Mouse (Mus musculus) thymus, postnatal 10 days (tissue): ENCODE results near the gene H2afx.
"Not testable (repeated sequence)": the region's sequence is repeated elsewhere in the genome, so short reads cannot be mapped to it uniquely, and the experiment has no call there.

Source experiments
- DNase-seq, 2 experiments: peaks; one replicate each; pipeline ENCODE4 v3.0.0; 2021; ENCODE audit warnings: low spot score in 2 of 2

Gene H2afx

DNA sequence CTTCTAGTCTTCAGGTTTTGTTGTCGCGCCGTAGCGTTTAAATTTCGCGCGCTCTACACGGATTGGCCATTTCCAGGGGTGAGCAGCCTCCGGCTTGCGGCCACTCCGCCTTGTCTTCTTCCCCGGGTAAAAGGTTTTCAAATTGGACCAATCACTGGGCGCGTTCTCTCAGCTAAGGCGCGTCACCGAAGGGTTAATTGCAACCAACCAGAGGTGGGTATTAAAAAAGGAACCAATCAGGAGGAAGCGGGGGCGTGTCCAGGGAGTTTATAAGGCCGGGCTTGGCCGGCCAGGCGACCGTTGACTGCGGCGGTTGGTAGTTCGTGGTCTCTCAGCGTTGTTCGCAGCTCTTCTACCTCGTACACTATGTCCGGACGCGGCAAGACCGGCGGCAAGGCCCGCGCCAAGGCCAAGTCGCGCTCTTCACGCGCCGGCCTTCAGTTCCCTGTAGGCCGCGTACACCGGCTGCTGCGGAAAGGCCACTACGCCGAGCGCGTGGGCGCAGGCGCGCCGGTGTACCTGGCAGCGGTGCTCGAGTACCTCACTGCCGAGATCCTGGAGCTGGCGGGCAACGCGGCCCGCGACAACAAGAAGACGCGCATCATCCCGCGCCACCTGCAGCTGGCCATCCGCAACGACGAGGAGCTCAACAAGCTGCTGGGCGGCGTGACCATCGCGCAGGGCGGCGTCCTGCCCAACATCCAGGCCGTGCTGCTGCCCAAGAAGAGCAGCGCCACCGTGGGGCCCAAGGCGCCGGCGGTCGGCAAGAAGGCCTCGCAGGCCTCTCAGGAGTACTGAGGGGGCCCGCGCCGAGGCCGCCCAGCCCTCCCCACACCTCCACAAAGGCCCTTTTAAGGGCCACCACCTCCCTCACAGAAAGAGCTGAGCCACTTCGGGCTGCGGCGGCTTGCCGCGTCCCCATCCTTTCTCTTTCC, at the start of gene H2afx:
TSS of gene H2afx (plus strand) at position 299 of the 935 bp plus-strand sequence.
- peak; percentile 96 to 99 for DNase-seq

- no peak for DNase-seq
Observed at GRCm38 (mm10) chr9:44286256-44286850, 48.1 kb upstream of the H2afx start.

GRCm38 (mm10) chr9:44287003-44287400, 47.5 kb upstream of the H2afx start:
- no peak for DNase-seq

DNA sequence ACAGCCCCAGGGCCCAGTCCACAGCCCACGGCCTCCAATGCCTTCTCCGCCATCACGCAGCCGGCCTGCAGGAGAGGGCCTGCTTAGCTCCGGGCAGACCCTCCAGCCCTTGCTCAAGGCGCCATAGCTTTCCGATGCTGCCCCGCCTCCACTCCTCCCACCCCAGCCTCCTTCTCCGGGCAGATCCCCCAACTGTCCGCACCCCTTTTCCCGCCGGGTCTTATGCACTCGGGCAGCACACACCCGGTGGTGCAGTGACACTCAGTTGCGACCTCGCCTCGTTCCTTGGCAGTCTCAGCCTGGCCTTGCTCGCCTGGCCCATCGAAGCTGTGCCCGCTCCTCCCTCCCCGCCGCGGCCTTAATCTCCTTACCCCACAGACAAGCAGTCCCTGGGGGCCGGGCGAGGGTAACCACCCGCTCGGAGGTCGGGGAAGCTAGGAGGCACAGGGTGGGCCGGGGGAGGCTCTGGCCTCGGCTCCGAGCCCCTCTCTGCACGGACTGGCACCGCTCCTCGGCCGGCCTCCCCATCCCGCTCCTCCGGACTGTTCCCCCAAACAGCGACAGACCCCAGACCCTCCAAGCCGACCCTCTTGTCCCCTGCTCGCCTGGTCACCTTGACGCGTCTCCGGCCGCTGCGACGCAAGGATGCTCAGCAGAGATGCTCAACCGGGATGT, 47.0 kb upstream of the H2afx start:
- no peak for DNase-seq

DNA sequence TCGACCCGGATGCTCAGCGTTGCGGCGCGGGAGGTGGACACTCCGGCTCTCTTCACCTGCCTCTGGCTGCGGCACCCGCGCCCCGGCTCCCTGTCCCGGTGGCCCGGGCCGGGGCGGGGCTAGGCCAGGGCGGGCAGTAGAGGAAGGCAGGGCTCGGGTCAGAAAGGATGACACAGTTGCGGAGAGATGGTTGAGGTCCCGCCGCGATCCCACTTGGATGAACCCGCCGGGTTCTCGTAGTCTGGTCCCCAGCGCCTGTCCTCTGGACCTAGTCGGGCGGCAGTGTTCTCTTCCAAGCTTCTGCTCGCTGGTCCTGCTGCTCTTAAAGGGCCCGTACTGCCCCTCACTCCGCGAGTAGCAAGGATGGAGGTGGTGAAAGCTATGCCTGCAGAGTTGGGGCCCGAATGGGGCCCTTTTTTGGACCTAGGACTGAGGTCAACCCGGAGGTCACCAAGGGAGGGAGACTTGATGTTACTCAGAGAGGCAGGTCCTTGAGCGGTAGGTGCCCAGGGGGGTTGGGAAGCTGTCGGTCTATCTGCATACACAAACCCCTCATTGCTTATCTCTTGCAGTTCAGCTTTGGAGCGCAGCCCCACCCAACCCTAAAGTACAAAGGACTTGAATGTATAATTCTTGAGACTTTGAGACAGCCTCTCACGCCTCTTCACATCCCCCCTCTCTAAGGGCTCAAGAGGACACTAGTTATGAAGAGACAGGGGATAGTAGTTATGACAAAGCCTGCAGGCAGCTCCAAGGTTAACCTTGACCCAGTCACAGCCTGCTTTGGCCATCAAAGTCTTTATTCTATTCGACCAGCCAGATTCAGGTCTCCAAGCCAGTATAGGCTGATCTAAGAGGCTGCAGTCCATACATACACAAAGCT, 46.2 kb upstream of the H2afx start, which contains the start of gene Abcg4:
TSS of gene Abcg4 (minus strand) at position 540 of the 883 bp plus-strand sequence.
- DNase-seq = no peak

DNA sequence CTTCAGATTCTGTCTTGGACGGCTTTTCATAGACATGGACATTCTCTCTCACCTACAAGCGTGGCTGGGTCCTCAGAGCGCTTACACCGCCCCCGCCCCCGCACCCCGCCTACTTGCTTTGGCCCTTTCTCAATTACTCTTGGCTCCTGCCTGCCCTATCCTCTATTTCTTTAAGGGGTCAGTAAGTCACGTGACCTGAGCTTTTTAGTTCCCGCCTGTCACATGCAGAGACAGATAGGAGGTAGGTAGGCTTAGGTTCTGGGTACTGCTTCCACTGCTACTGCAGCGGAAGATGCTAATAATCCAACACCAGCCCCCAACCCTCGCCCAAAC, 45.6 kb upstream of the H2afx start:
- no peak for DNase-seq

DNA sequence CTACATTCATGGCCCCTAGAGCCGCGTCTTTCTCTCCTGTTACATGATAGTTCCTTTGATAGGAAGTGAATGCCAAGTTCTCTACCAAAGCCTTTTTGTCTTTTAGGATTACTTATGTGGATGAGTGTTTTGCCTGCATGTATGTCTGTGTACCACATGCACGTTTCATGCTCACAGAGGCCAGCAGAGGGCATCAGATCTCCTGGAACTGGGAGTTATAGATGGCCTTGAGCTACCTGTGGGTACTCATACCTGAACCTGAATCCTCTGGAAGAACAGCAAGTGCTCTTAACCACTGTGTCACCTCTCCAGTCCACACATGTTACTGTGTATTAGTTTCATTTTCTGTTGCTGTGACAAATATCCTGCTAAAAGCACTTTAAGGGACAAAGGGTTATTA, 42.0 kb upstream of the H2afx start:
- peak; percentile 47 to 67 for DNase-seq

DNA sequence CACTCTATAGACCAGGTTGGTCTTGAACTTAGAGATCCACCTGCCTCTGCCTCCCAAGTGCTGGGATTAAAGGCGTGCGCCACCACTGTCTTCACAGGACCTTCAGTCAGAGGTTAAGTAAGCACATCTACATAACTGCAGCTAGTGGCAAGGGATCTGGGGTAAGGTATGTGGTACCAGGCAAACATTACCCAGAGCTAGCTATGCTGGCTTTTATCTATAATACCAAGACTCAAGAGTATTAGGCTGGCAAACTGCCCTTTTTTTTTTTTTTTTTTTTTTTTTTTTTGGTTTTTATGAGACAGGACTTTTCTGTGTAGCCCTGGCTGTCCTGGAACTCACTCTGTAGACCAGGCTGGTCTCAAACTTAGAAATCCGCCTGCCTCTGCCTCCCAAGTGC, 34.5 kb upstream of the H2afx start:
- DNase-seq = not testable (repeated sequence)

DNA sequence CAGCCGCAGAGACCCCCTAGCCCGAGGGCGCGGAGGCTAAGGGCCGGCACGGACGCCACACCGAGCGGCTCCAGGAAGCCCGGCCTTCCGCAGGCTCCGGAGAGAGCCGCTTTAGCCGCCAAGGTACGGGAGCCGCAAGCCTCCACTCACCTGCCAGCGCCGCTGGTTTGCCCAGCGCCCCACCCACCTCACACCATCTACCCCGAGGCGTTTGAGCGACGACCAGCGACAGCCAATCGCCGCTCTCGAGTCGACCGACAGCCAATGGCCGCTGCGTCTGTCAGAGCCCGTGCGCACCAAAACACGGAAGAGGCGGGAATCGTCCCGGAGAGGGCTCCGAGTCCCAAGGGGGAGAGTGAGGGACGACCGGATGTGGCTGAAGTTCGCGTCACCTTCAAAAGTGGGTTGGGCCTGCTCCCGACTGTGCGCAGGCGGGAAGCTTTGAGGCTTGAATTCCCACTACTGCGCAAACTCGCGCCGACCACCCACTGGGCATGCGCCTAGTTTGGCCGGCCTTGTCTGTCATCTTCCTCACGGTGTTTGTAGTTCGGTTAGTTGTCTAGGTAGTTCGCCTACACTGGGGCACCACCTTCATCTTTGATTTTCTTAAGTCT, 28.9 kb upstream of the H2afx start, which contains the start of gene Hinfp:
TSS of gene Hinfp (minus strand) at position 206 of the 614 bp plus-strand sequence.
- peak; percentile 94 to 99 for DNase-seq

GRCm38 (mm10) chr9:44306532-44306931, 28.0 kb upstream of the H2afx start:
- no peak for DNase-seq

GRCm38 (mm10) chr9:44307248-44307647, 27.2 kb upstream of the H2afx start:
- peak; percentile 42 to 43 for DNase-seq

GRCm38 (mm10) chr9:44309756-44310155, 24.7 kb upstream of the H2afx start:
- no peak for DNase-seq

DNA sequence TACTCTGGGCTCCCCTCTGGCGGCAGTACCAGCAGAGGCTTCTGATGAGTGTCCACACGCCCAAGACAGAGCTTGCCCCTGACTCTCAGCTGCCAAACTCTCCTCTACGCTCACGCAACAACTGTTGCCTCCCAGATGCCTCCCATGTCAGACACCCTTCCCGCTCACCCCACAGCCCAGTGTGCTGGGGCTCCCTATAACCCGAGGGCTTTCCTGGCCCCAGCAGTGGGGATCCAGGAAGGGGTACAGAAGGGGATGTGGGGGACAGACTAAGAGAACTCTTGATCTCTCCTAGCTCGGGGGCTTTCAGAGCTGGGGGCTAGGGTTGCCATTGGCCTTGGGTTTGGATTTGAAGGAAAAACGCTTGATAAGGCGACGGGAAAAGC, 23.8 kb upstream of the H2afx start:
- DNase-seq = no peak

GRCm38 (mm10) chr9:44311136-44312134, 23.1 kb upstream of the H2afx start:
- DNase-seq = no peak

- no peak for DNase-seq
Observed at GRCm38 (mm10) chr9:44313476-44314256, 20.8 kb upstream of the H2afx start.

DNA sequence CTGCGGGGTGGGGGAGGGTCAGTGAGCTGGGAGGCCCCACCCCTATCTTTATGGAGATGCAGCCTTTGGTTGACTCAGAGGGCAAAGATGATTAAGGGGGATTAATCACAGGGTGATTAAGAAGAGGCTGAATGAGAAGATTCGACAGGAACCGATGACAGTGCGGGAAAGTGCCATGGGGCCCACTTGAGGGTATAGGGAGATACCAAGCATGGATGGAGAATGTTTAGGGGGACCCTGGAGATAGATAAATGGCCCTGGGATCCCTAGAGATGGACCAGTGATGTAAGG, 20.3 kb upstream of the H2afx start:
- DNase-seq = no peak

GRCm38 (mm10) chr9:44314910-44315309, 19.6 kb upstream of the H2afx start:
- no peak for DNase-seq

GRCm38 (mm10) chr9:44317452-44317851, 17.0 kb upstream of the H2afx start:
- DNase-seq = no peak
